Mouse (Mus musculus) embryo, embryonic 10 days (tissue): ENCODE measurements around the gene Ypel3.
"Not testable (repeated sequence)": the region's sequence is repeated elsewhere in the genome, so short reads cannot be mapped to it uniquely, and the experiment has no call there.

Experiments used
- DNase-seq: peaks from one replicate; pipeline ENCODE4 v3.0.0-alpha.2; 2015; ENCODE audit warnings: low spot score

Gene Ypel3

DNA sequence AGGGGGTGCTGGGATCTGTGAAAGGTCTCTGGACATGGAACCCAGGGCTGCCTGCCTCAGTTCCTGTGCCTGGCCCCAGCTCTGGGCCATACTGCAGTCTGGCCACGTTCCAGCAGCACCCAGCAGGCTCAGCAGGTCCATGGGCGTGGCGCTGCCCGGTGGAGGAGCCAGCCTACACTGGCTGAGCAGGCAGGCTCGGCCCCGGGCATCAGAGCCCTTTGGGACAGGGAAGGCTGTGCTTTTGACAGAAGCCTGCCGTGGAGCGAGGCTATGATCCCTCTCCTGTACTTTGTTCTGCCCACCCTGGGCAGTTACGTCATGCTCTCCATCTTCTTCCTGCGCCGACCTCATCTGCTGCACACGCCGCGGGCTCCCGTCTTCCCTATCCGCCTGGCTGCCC, 10.6 kb upstream of the Ypel3 start, which contains the start of gene Gdpd3:
Gene Gdpd3 (plus strand): TSS at position 134 of the 400 bp plus-strand sequence.
- DNase-seq = no peak

DNA sequence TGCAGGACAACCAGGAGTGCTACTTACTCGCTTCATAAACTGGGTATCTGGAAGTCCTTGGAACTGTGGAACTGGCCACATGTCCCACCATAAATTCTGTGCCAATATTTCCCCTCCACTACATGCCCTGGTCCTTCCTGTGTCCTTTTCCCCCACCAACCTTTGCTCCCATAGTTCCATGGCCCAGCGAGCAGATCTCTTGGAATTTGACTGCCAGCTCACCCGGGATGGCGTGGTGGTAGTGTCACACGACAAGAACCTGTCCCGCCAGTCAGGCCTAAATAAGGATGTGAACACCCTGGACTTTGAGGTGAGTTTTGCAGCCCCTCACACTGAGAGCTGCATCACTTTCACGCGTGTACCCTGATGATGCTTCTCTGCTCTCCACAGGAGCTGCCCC, 9.8 kb upstream of the Ypel3 start:
- no peak for DNase-seq

DNA sequence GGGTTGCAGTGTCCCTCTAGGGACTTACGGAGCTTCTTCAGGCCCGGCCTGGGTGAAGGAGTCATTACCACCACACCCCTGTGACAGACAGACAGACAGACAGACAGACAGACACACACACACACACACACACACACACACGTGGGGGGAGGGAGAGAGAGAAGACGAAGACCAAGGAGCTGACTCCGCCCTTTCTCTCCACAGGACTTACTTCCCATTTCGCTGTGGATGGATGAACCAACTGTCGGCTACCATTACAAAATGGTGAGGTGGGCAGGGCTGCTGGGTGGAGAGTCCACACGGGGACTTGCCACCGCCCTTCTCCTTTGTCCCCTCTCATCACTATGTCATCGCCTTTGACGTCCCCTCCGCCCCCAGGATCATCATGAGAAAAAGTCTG, 6.0 kb upstream of the Ypel3 start:
- no peak for DNase-seq

DNA sequence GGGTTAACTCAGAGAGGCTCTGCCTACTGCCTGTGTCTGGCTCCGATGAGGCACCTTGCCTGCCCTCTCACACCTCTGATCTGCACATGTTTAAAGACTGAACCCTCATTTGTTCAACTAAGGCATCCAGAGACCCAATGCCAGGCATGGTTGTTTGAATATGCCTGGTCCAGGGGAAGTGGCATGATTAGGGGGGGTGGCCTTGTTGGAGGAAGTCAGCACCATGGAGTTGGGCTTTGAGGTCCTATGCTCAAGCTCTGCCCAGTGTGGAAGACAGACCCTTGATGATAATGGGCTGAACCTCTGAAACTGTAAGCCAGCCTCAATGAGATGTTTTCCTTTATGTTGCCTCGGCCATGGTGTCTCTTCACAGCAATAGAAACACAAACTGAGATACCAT, 3.4 kb upstream of the Ypel3 start:
- no peak for DNase-seq

DNA sequence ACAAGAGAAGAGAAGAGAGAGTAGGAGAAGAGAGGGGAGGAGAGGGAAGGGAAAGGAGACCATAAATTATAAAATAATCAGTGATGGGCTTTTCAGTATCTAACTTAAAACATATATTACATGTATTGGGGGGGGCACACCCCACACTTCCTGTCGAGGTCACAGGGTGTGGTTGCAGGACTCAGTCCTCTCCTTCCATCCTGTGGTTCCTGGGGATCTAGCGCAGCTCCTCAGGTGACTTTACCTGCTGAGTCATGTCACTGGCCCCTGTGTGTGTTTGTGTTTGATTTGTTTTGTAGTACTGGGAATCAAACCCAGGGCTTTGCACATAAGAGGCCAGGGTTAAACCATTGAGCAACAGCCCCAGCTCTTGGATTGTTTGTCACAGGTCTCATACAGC, 2.3 kb upstream of the Ypel3 start:
- DNase-seq = no peak

DNA sequence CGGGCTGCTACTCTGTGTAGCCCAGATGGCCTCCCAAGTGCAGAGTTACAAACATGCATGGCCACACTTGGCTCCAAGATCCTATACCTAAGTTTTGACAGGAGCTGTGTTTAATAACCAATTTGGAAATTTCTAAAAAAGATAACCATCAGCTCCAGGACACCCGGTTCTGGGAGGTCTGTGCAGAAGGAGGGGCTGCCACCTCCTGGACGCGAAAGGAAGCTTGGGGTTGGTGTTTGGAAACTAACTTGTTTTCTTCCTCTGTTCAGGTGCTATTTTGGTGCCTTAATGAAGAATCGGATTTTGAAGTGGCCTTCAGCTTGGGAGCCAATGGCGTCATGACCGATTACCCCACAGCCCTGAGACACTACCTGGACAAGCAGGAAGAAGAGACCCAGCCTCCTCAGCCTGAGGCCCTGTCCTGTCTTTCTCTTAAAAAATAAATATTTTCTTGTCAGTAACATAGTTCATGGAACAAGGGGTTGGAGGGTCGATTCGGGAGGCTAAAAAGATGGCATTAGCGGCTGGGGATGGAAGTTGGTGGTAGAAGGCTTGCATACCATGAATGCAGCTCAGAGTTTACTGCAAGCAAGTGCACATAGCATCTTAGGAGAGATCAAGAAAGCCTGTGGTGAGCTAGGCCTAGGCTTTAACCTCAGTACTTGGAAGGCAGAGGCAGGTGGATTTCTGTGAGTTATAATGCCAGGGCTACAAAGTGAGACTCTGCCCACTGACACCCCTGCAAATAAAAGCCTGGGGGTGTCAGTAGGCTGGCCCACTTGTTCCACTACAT, 1.4 kb upstream of the Ypel3 start:
- no peak for DNase-seq

DNA sequence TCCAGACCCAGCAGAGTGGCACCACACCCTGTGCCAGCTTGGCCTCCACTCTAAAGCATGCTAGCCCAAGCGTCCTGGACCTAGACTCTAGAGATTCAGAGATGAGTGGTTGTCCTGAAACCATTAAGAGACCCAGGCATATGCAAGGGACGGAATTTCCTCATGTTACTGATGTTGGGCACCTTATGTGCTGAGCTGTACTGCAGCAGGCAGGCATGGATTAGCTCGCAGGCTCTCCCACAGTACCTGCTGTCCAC, 849 bp upstream of the Ypel3 start:
- no peak for DNase-seq

DNA sequence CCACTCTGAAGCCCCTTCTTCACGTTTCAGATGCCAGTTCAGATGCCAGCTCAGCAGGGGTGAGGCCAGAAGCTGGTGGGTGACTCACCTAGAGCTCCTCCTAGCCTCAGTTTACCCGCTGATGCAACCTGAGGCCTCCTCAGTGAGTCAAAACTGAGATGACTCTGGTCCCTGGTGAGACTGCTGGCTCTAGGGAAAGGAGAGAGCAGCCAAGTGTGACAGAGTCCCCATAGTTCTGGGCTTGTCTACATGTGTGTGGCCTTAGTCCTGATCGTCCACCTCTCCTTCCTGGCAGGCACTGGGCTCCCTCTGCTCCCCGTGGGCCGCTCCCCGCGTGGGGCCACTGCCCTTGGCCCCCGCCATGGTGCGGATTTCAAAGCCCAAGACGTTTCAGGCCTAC, 721 bp downstream of the Ypel3 start:
- DNase-seq = no peak

DNA sequence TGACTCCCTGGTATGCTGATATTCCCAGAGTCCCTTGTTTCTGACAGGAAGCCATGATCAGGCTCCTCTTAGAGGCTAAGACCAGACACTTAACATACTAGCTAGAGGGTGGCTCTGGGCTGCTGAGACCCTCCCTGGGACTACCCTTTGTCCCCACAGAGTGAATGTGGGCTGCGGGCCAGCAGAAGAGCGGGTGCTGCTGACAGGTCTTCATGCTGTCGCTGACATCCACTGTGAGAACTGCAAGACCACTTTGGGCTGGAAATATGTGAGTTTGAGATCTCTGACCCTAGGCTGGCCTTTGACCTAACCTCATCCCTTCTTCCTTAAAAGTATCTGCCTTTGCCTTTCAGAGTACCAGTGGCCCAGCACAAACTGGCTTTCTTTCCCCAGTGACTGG, 1.4 kb downstream of the Ypel3 start:
- DNase-seq = no peak

DNA sequence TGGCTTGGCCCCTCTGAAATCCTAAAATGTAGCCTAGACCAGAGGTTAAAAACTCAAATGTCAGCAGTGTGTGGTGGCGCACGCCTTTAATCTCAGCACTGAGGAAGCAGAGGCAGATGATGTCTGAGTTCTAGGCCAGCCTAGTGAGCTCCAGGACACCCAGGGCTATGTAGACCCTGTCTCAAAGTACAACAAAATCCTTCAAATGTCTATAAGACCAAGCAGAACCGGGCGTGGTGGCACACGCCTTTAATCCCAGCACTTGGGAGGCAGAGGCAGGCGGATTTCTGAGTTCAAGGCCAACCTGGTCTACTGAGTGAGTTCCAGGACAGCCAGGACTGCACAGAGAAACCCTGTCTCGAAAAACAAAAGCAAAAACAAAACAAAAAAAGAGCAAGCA, 2.3 kb downstream of the Ypel3 start:
- not testable (repeated sequence) for DNase-seq

DNA sequence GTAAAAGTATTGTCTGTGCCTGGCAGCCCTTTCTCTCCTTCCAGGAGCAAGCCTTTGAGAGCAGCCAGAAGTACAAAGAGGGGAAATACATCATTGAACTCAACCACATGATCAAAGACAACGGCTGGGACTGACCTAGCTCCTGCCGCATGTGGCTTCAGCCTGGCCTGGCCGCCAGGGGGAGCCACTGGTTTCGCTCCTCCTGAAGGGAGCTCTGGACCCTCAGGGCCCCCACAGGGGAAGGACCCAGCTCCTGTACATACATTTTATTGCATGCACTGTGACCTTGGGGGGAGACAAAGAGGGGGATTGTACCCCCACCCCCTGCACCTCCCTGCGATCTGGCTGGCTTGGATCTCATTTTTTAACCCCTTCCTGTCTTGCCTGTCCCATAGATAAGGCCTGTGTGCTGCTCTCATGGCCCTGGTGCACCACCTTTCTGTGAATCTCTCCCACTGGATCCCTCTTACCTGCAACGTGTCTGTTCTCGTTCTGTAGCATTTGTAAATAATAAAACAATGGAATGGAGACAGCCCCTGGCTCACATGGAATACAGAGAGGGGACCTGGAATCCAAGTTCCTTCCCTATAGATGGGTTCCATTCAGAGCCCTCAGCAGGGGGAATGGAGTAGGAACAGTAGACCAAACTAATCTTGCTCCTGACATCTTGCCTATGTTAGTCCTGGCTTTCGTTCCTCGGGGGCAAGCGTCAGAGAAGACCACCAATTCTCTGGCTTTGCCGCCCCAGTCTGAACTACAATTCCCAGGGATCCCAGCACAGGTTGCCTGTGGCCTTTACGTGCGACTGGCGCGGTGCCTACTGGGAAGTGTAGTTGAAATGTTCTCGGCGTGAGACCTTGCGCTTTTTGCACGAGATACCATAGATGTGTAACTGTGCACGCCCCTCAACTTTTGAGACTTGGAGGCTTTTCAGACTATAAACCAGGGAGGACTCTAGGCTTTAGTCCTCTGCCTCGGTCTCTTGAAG, 3.5 kb downstream of the Ypel3 start:
- peak; percentile 95 for DNase-seq

DNA sequence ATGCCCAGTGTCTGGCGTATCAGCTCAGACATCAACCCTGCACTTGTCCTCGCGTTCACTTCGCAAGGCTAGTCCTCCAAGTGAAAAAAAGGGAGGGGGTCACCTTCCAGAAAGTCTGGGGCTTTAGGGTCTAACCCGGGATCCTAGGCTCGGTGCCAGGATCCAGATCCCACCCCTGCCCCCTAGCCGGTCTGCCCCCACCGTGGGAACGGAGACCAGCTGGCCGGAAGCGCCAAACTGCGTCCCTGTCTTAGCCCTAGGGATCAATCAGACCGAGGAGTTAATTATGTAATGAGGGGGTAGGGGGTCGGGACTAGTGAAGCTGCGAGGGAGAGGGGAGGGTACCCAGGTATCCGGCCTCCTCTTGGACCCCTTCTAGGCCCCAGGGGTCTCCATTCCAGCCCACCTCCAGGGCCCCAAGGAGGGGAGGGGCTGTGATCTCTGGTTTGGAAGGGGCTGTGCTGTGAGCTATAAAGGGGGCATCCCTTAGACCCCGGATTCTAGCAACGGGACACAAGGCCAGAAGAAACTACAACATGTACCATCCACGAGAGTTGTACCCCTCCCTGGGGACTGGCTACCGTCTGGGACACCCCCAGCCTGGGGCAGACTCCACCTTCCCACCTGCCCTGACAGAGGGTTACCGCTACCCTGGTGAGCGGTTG, 4.3 kb downstream of the Ypel3 start, which contains the start of gene Tbx6:
Gene Tbx6 (plus strand): TSS at position 513 of the 665 bp plus-strand sequence.
- DNase-seq = no peak

DNA sequence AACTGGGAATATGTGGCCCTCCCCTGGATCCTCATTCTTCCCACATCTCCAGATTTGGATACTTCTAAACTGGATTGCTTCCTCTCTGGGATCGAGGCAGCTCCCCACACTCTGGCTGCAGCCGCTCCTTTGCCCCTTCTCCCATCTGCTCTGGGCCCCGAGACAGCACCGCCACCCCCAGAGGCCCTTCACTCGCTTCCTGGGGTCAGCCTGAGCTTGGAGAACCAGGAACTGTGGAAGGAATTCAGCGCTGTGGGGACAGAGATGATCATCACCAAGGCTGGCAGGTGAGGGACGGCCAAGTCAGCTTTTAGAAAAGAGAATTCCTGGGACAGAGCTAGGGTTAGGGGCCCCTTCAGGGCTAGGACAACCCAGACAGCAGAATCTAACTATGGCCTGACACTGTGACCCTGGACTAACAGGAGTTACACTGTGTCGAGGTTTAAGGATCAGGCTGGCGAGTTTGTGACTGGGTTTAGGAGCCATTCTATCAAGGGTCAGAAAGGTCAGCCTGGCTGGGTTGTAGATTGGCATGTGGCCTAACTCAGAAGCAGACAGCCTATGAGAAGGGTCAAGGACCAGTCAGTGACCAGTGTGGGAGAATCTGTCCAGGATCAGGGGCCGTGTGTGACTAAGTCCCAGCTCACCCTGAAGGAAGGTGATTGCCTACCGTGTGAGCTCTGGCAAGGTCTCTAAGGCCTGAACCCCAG, 5.1 kb downstream of the Ypel3 start:
- no peak for DNase-seq

DNA sequence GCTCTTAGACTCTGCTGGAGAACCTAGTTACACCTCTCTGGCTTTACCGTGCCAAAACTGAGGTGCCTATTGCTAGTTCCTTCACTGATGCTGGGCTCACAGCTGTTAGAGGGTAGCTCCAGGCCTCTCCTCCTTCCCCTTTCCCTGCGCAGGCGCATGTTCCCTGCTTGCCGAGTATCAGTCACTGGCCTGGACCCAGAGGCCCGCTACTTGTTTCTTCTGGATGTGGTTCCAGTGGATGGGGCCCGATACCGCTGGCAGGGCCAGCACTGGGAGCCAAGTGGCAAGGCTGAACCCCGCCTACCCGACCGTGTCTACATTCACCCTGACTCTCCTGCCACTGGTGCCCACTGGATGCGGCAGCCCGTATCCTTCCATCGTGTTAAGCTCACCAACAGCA, 5.9 kb downstream of the Ypel3 start:
- no peak for DNase-seq

DNA sequence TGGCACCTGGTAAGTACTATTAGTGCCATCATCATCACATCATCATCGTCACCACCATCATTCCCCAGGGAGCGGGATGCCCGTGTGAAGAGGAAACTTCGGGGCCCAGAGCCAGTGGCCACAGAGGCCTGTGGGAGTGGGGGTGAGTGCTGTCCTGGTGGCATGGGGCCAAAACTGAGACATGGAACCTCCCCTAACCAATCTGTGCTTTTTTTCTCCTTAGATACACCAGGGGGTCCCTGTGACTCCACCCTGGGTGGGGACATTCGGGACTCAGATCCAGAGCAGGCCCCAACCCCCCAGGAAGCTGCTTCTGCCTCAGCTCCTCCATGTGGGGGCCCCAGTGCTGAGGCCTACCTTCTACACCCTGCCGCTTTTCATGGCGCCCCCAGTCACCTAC, 7.7 kb downstream of the Ypel3 start:
- no peak for DNase-seq

DNA sequence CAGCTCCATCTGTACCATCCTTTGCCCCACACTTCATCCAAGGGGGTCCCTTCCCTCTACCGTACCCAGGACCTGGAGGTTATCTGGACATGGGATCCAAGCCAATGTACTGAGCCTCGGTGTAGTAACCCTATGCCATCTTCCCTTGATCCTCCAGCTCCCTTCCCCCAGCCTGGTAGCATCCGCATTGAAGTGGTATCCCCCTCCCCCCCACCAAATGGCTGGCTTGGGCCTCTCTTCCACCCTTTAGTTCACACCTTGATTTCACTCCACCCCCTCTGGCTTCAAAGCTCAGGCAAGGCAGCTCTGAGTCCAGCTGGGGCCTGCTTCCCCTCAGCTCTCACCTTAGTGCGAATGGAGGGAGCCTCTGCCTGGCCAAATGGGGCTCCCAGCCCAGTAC, 8.3 kb downstream of the Ypel3 start:
- DNase-seq = no peak

DNA sequence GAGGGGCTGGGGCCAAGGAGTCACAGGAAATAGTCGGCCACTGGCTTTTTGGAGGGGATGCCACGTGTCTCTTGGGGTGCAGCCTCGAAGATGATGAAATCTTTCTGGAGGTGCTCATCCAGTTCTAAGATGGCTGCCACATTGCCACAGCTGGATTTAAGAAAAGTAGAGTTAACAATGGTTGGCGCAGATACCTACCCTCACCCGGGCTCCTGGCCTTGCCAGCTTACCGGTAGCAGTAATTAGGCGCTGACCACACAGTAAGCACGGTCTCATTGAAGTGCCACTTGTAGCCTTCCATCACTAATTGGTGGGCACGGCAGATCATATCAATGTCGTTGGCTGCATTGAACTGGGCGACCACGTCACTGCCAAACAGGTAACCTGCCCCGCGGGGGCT, 9.4 kb downstream of the Ypel3 start:
- DNase-seq = no peak

DNA sequence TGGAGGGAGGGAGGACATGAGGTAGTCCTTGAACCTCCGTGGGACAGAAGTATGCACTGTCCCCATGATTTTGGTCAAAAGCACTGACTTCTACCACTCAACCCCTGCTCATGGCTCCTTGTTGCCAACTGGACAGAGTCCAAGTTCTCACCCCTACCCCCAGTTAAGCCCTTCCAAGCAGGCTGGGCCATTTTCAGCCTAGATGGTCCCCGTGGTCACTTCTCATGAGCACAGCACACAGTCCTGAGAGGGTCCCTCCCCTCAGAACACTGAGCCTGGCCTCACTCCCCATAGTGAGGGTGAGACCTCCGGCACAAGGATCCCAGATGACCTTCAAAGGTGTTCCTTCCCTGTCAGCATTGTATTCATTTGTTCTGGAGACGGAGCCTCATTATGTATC, 12.4 kb downstream of the Ypel3 start:
- no peak for DNase-seq

DNA sequence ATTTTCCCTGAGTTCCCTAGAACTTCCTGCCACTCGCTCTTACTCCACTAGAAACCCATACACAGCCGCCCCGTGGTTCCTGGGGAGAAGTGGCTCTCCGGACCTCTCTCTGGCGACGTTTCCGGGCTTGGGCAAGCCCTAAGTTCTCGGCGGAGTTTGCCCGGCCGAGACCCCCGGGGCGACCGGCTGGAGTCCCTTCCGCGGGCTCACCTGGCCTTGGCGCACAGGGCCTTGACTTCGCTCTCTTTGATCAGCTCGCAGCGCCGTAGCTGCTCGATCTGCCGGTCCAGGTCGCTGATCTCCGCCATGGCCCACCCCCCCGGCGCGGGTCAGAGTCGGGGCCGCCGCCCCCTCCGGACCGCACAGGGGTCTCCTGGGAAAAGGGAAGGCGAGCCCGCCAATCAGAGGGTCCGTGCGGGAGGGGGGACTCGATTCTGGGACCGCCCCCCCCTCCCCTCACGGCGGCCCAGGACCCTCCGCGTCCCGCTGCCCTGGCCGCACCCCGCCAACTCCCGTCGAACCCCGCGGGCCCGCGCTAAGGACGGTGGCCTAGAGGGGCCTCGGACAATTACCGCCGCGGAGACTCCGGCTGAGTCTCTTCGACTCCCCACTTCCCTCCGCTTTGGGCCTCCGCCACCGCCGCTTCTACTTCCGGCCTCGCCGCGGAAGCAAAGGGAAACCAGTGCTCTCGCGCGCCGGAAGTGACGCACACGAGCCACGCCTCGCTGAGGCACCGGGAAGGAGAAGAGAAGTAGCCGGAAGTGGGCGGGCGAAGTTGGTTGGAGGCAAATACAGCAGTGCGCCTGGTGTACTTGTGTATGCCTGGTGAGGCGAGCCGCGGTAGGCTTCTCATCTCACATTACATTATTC, 15.3 kb downstream of the Ypel3 start, which contains the start of gene Ppp4c:
Gene Ppp4c (minus strand): TSS at position 646 of the 870 bp plus-strand sequence.
- DNase-seq = peak; percentile 100

DNA sequence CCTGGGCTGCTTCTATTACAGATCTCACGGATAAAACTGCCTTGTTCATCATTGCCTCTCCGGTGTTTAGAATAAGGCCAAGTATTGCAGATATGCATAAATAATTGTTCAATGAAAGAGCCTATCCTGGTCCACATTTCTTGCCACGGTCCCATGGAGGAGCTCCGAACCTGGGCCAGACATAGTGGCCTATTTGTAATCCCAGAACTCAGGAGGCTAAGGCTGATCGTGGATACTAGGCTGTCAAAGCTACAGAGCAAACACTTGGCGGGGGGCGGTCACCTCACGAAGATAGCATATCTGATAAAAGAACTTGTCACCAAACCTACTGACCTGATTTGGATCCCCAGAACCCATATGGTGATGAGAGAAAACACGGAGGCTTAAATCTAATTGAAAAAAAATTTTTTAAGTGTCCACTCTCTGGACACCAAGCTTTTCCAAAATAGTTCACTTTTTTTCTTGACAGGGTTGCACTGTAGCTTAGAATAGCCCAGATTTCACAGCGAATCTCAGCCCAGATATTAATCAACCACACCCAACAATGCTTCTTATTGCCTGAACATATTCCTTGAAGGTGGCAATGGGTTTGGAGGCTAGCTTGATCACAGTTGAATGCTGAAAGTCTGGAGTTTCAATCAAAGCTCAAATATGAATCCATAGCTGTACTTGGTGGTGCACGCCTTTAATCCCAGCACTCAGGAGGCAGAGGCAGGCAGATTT, 16.1 kb downstream of the Ypel3 start:
- no peak for DNase-seq
